Mouse (Mus musculus) liver, postnatal 0 days (tissue): Measurements from ENCODE around the gene Gp1bb. TPM values are rescaled to one million over a fixed set of nuclear protein-coding genes. Genes with fewer than 3 reads are reported as not detected.
A peak's percentile ranks its signal among the peaks of the same experiment; 100 is the strongest.

Experiments used
- ATAC-seq: fragments of 200-750 bp; cut with Nextera tagmentation; 2 replicates; pipeline ENCODE4 v1.8.0; 2017; ENCODE audit warnings: mild to moderate bottlenecking, moderate library complexity
- DNase-seq: peaks from one replicate; pipeline ENCODE4 v3.0.0-alpha.2; 2016
- H3K27ac ChIP-seq: fragments of 300-500 bp; sonication (generic); 2 replicates; pipeline ENCODE4 v1.5.1; 2014; ENCODE audit warnings: antibody characterized with exemption, moderate library complexity, mild to moderate bottlenecking, low read depth
- H3K27me3 ChIP-seq: fragments of 300-500 bp; sonication (generic); 2 replicates; pipeline ENCODE4 v1.6.1; 2014; ENCODE audit warnings: low read length, control low read depth, mixed read lengths; ENCODE audit not compliant: insufficient read depth
- H3K36me3 ChIP-seq: fragments of 300-500 bp; sonication (generic); replicated peaks from 2 replicates; pipeline ENCODE4 v1.6.1; 2014; ENCODE audit warnings: mild to moderate bottlenecking, control low read depth, low read length, moderate library complexity, mixed read lengths; ENCODE audit not compliant: insufficient read depth
- H3K4me1 ChIP-seq: fragments of 300-500 bp; sonication (generic); 2 replicates; pipeline ENCODE4 v1.6.1; 2014; ENCODE audit warnings: antibody characterized with exemption, mild to moderate bottlenecking, control low read depth; ENCODE audit not compliant: insufficient read depth
- H3K4me2 ChIP-seq: fragments of 300-500 bp; sonication (generic); 2 replicates; pipeline ENCODE4 v1.6.1; 2014; ENCODE audit warnings: low read depth, mild to moderate bottlenecking, low read length, moderate library complexity, mixed read lengths
- H3K4me3 ChIP-seq: fragments of 300-500 bp; sonication (generic); 2 replicates; pipeline ENCODE4 v1.5.1; 2014; ENCODE audit warnings: low read depth, low read length
- H3K9ac ChIP-seq: fragments of 300-500 bp; sonication (generic); replicated peaks from 2 replicates; pipeline ENCODE4 v1.6.1; 2014; ENCODE audit warnings: mild to moderate bottlenecking, moderate library complexity
- H3K9me3 ChIP-seq: fragments of 300-500 bp; sonication (generic); 2 replicates; pipeline ENCODE4 v1.6.1; 2016; ENCODE audit warnings: mild to moderate bottlenecking, control low read depth, low read length, mixed read lengths
- CTCF ChIP-seq: sonication (generic); IDR thresholded peaks from 2 replicates; pipeline ENCODE4 v1.5.1; 2016; ENCODE audit warnings: antibody characterized with exemption, low read depth
- EP300 ChIP-seq: IDR thresholded peaks from 2 replicates; pipeline ENCODE4 v1.6.1; 2016; ENCODE audit warnings: antibody characterized with exemption, low read depth, mild to moderate bottlenecking
- WGBS: fragments of 180-500 bp; shearing (Covaris S2); extraction: QIAGEN DNeasy Blood & Tissue Kit; methylation state at CpG from one replicate; pipeline ENCODE4 v1.1.7; 2014; ENCODE audit not compliant: insufficient replicate concordance; 5-methylcytosine and 5-hydroxymethylcytosine counted together
- polyA plus RNA-seq: library from polyadenylated mRNA; unstranded; fragments of >200 nt; fragmentation: Nextera tagmentation; extraction: Ambion mirVana; gene quantifications from 2 replicates; pipeline ENCODE4 v1.2.1, GENCODE M21; 2015

Gp1bb gene
- polyA plus RNA-seq, 1 experiment from 2014 or later: 56.5 TPM

- Histone ChIP-seq H3K27me3 (peaks cover 26% of the 10 kb centered on the region), H3K4me2 (no peak overlapping the region), H3K36me3 (no peaks in the 10 kb centered on the region), H3K4me3 (no peak overlapping the region), H3K9me3 (no peaks in the 10 kb centered on the region), H3K4me1 (peaks cover 4% of the 10 kb centered on the region; the same call in 1 of the 2 replicates), H3K9ac (no peak overlapping the region), H3K27ac (no peak overlapping the region)
- WGBS: 69% methylated on average over 3 of the region's 3 CpGs
- DNase-seq (no peak), ATAC-seq (no peak)
- no peak for TF ChIP-seq EP300
- no peak for TF ChIP-seq CTCF
These were observed 8.9 kb downstream of the Gp1bb start for GRCm38 (mm10) chr16:18613301-18613700.

DNA sequence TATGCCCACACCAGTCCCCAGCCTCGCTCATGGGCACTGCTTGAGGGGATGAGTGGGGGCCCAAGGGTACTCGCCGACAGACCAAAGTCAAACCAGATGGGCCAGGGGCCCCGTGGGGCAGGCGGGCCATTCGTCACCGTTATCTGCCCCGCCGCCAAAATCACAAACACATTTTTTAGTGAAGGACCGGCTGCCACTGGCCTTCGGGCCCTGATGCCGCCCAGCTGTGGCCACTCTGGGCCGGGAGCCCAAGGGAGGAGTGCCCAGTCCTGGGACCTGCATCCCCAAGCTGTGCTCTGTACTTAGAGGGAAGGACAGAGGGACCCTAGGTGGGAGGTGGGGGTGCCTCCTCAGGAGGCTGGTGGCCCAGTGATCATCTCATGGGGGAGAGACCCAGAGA, 10.5 kb downstream of the Gp1bb start:
- no peak overlapping the region for H3K9ac ChIP-seq
- H3K4me2 ChIP-seq: no peak overlapping the region
- no peaks in the 10 kb centered on the region for H3K4me1 ChIP-seq
- peaks cover 24% of the 10 kb centered on the region; the same call in 1 of the 2 replicates for H3K27me3 ChIP-seq
- H3K36me3 ChIP-seq: no peaks in the 10 kb centered on the region
- no peaks in the 10 kb centered on the region for H3K9me3 ChIP-seq
- DNase-seq (no peak), ATAC-seq (no peak)
- 75% methylated on average over 13 of the region's 13 CpGs for WGBS
- no peak overlapping the region for H3K27ac ChIP-seq
- no peak overlapping the region for H3K4me3 ChIP-seq
- TF ChIP-seq EP300: no peak
- TF ChIP-seq CTCF: no peak

DNA sequence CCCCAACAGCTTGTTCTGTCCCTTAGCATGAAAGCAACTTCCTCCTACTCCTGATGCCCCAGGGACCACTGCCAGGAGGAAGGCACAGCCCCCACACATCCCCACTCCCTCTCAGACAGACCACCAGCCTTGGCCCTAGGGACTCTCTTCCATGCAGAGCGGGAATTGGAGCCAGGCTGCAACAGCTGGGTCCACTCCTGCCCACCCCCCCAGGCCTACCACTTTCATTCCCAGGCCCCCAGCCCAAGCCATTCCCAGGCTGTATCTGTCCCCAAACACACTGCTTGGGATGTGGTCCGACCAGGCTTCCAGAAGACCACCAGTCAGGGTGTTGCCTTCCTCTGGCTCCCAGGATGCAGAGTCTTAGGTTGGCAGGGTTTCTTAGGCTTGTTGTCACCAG, 13.1 kb downstream of the Gp1bb start:
- Histone ChIP-seq H3K36me3 (no peaks in the 10 kb centered on the region), H3K4me1 (0 out of 2 replicates have a peak, but pooled peaks cover under 1% of the 10 kb centered on the region), H3K4me2 (no peak overlapping the region), H3K9me3 (no peaks in the 10 kb centered on the region), H3K27ac (no peak overlapping the region), H3K9ac (no peak overlapping the region), H3K4me3 (no peak overlapping the region), H3K27me3 (0 out of 2 replicates have a peak, but pooled peaks cover 17% of the 10 kb centered on the region)
- DNase-seq: no peak
- 81% methylated on average over 2 of the region's 2 CpGs for WGBS
- TF ChIP-seq EP300 (no peak), CTCF (no peak)
- ATAC-seq: no peak

DNA sequence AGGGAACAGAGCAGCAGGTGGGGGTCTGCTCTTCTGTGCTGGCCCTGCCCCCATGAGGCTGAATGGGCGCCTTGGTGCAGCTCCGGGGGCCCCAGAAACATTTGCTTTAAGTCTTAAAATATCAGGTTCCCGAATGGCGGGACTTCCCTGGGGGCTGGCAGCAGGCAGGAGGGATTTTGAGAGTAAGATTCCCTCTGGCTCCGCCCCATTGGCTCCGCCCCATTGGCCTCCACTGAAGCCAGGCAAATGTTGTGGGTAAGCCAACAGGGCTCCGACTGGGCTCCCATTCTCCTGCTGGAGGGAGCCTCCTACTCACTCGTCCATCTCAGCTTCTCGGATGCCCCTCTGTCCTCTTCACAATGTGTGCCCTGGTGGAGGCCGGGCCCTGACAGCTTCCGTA, 14.0 kb downstream of the Gp1bb start:
- no peaks in the 10 kb centered on the region for H3K36me3 ChIP-seq
- no peak for TF ChIP-seq EP300
- no peak for TF ChIP-seq CTCF
- no peaks in the 10 kb centered on the region for H3K9me3 ChIP-seq
- ATAC-seq: no peak
- 0 out of 2 replicates have a peak, but pooled peaks cover 2% of the 10 kb centered on the region for H3K4me1 ChIP-seq
- no peak overlapping the region for H3K4me2 ChIP-seq
- H3K4me3 ChIP-seq: no peak overlapping the region
- H3K27ac ChIP-seq: no peak overlapping the region
- H3K27me3 ChIP-seq: 0 out of 2 replicates have a peak, but pooled peaks cover 17% of the 10 kb centered on the region
- WGBS: 23% methylated on average over 10 of the region's 11 CpGs
- no peak for DNase-seq
- no peak overlapping the region for H3K9ac ChIP-seq

GRCm38 (mm10) chr16:18605705-18606104, 16.5 kb downstream of the Gp1bb start:
- 0 out of 2 replicates have a peak, but pooled peaks cover 2% of the 10 kb centered on the region for H3K4me1 ChIP-seq
- 0 out of 2 replicates have a peak, but pooled peaks cover 17% of the 10 kb centered on the region for H3K27me3 ChIP-seq
- WGBS: 75% methylated on average over 5 of the region's 5 CpGs
- H3K4me3 ChIP-seq: no peak overlapping the region
- ATAC-seq: no peak
- no peak overlapping the region for H3K4me2 ChIP-seq
- DNase-seq: no peak
- H3K27ac ChIP-seq: no peak overlapping the region
- H3K36me3 ChIP-seq: no peaks in the 10 kb centered on the region
- TF ChIP-seq CTCF: no peak
- TF ChIP-seq EP300: no peak
- no peak overlapping the region for H3K9ac ChIP-seq
- no peaks in the 10 kb centered on the region for H3K9me3 ChIP-seq

DNA sequence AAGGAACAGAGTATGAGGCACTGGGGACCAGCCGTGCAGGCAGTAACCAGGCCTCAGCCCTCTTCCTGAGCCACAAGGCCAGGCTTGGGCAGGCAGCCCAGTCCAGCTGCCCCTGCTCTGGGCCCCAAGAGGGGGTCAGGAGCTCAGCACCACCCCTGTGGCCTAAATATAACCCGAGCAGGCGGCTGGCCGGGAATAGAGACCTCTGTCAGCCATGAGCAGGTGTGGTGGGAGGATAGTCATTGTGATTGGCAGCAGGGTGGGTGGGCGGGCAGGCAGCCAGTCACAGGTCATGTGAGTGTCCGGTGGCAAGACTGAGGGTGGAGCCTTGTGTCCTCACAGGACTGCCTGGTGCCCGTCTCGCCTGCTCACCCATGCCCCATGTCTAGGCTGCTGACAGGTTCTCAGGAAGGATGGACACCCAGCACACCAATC, 17.9 kb downstream of the Gp1bb start:
- 51% methylated on average over 8 of the region's 8 CpGs for WGBS
- Histone ChIP-seq H3K4me2 (no peak overlapping the region), H3K9me3 (no peaks in the 10 kb centered on the region), H3K27ac (no peak overlapping the region), H3K4me1 (0 out of 2 replicates have a peak, but pooled peaks cover 2% of the 10 kb centered on the region), H3K36me3 (no peaks in the 10 kb centered on the region), H3K27me3 (0 out of 2 replicates have a peak, but pooled peaks cover 8% of the 10 kb centered on the region), H3K4me3 (no peak overlapping the region), H3K9ac (no peak overlapping the region; the same call in 1 of the 2 replicates)
- TF ChIP-seq CTCF: no peak
- TF ChIP-seq EP300: no peak
- ATAC-seq (peak; percentile 89), DNase-seq (peak; percentile 49)

DNA sequence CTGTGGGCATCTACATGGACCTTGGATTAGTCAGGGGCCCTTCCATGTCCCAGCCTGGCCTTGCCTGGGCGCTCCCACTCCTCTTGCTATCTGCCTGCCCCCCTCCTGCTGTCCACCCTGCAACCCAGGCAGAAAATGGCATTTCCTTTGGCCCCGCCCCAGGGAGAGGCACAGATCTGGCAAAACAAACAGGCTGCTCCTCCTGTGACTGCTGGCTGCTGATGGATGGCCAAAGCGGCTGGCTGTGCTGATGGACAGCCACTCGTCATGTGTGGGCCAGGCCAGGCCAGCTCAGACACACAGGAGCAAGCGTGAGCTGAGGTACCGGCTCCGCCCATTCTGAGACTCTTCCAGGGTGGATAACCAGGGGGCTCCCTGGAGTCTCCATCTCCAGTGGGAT, 20.8 kb downstream of the Gp1bb start:
- Histone ChIP-seq H3K36me3 (no peaks in the 10 kb centered on the region), H3K4me2 (no peak overlapping the region), H3K4me3 (no peak overlapping the region), H3K9ac (no peak overlapping the region), H3K4me1 (0 out of 2 replicates have a peak, but pooled peaks cover 2% of the 10 kb centered on the region), H3K9me3 (no peaks in the 10 kb centered on the region), H3K27me3 (no peaks in the 10 kb centered on the region), H3K27ac (no peak overlapping the region)
- TF ChIP-seq EP300 (no peak), CTCF (no peak)
- ATAC-seq (no peak), DNase-seq (no peak)
- WGBS: 63% methylated on average over 7 of the region's 7 CpGs
